Mouse (Mus musculus): ENCODE measurements around the gene Gata1. TPM values are rescaled to one million over a fixed set of nuclear protein-coding genes. Genes with fewer than 3 reads are reported as not detected.

Gata1 gene
- total and polyA plus RNA-seq, 3 experiments = 128 to 496 (median 385) TPM

DNA sequence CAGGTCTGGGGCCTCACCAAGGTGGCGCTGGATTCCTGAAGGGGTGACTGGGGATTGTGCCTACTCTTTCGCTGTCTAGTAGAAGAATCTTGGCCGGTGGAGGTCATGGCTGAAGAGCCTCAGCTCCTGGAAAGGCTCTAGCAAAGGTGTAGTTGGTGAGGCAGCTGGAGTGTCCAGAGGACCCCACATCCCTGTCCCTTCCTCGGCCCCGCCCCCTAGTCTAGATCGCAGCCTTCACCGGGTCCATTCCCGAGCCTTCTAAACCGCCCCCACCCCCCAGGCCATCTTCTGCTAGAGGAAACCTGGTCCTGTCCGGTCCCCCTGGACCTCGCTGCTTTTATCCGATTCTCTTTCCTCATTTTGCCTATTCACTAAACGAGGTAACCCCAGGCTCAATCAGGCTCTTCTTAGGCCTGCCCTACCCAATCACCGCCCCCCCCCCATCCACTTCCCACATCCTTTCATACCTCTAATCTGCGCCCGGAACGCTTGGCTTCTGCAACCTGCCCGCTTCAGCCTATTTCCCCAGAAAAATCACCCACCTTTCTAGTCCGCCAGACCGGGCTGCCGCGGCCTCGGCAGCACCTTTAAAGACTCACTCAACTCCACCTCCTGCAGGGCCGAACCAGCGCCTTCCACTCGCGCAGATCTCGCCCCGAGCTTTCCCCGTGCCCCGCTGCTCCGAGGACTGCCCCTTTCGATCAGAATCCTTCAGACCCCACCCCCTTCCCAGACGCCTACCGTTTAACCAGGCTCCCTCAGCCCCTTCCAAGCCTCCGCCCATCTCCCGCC lies 30.6 kb downstream of the Gata1 start, which contains the start of gene Hdac6 (continued):
- TF ChIP-seq POLR2A (IDR thresholded peaks at IDR 0.05; ENCODE audit: control insufficient read depth in 1 of 2, insufficient read depth in 1 of 2, low read depth in 1 of 2, low read length in 2 of 2, poor library complexity in 1 of 2) (peak; percentile 39 to 52; a peak in 2 of 4 replicates), GATA1 (IDR thresholded peaks at IDR 0.05; ENCODE audit: low read depth, low read length) (no peak), GABPA (IDR thresholded peaks at IDR 0.05; ENCODE audit: low read depth, low read length) (no peak)

DNA sequence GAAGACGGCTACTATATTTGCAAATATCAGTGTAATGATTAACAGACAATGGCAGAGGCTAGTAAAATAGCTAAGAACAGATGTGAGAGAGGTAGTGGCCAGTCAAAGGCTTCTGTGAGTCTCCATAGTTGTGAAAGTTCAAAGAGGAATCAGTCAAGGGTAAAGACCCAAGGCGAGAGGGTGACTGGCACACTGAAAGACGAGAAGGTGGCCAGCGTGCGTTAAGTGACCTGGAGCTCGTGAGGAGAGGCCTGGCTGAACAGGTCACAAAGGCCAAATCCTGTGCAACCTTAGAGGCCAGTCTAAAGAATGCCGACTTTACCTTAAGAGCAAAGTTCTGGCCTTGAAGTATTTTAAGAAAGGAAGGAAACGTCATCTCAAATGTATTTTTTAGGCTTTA lies 32.3 kb downstream of the Gata1 start:
- H3K4me1 ChIP-seq (ENCODE audit: control insufficient read depth in 1 of 2, insufficient read depth in 2 of 2, low read length in 2 of 2) = peaks cover 3 to 8% of the 10 kb centered on the region in 2 experiments; a peak in 3 of 4 replicates
- H3K9ac ChIP-seq (ENCODE audit: control insufficient read depth, low read depth, low read length, poor library complexity, severe bottlenecking) = no peak overlapping the region
- no peaks in the 10 kb centered on the region for H3K9me3 ChIP-seq (replicated peaks; ENCODE audit: insufficient read depth, low read length)
- TF ChIP-seq POLR2AphosphoS2 (IDR thresholded peaks at IDR 0.05; ENCODE audit: low read length) (no peak), ETS1 (IDR thresholded peaks at IDR 0.05; ENCODE audit: low read depth, low read length) (no peak), GABPA (IDR thresholded peaks at IDR 0.05; ENCODE audit: low read depth, low read length) (no peak), ZC3H11A (IDR thresholded peaks at IDR 0.05; ENCODE audit: low read depth, low read length) (no peak), GATA1 (IDR thresholded peaks at IDR 0.05; ENCODE audit: low read depth, low read length) (no peak), CTCF (IDR thresholded peaks at IDR 0.05 in 2 of 3, conservative IDR thresholded peaks at IDR 0.05 in 1 of 3; ENCODE audit: control insufficient read depth in 1 of 3, insufficient read depth in 1 of 3, low read depth in 2 of 3, low read length in 3 of 3, poor library complexity in 1 of 3, severe bottlenecking in 1 of 3) (no peak)
- H3K4me3 ChIP-seq (ENCODE audit: control insufficient read depth in 1 of 2, insufficient read depth in 1 of 2, low read depth in 2 of 2, low read length in 2 of 2) = no peak overlapping the region
- DNase-seq (ENCODE audit: low read depth, low spot score) = no peak
- peaks cover 0 to 4% of the 10 kb centered on the region in 2 experiments; a peak in 1 of 4 replicates for H3K36me3 ChIP-seq (ENCODE audit: control insufficient read depth in 1 of 2, insufficient read depth in 2 of 2, low read length in 2 of 2)
- H3K79me2 ChIP-seq (ENCODE audit: control insufficient read depth, insufficient read depth, low read length, poor library complexity) = no peaks in the 10 kb centered on the region
- H3K27ac ChIP-seq (ENCODE audit: control insufficient read depth, low read depth, low read length) = no peak overlapping the region
- H3K27me3 ChIP-seq (ENCODE audit: control insufficient read depth in 1 of 2, insufficient read depth in 2 of 2, low read length in 2 of 2) = no peaks in the 10 kb centered on the region

DNA sequence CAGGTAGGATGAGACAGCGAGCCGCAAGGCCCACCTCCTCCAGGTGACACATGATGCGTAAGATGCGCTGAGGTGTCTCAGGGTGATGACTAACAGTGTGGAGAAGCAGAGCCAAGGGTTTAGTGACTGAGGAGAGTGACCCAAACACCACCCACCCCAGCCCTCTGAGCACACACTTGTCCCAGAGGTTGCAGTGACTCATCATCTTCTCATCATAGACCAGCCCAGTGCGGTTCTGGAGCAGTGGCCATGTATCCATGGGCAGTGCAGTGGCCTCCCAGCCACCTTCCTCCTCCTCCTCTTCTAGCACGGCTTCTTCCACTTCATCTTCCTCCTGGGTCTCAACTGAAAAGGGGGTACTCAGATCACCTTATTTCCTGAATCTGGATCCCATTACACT lies 40.2 kb downstream of the Gata1 start:
- H3K27me3 ChIP-seq (ENCODE audit: control insufficient read depth in 1 of 2, insufficient read depth in 2 of 2, low read length in 2 of 2) = no peaks in the 10 kb centered on the region
- TF ChIP-seq HCFC1 (IDR thresholded peaks at IDR 0.05; ENCODE audit: low read depth, low read length) (no peak), SIN3A (IDR thresholded peaks at IDR 0.05; ENCODE audit: low read length) (no peak), TCF12 (IDR thresholded peaks at IDR 0.05; ENCODE audit: low read depth, low read length) (no peak), E2F4 (IDR thresholded peaks at IDR 0.05; ENCODE audit: borderline replicate concordance, low read depth, low read length) (no peak), SMC3 (IDR thresholded peaks at IDR 0.05; ENCODE audit: low read depth, low read length) (no peak), MAZ (IDR thresholded peaks at IDR 0.05; ENCODE audit: low read depth, low read length) (no peak), JUND (IDR thresholded peaks at IDR 0.05; ENCODE audit: low read depth, low read length) (no peak)
- H3K4me1 ChIP-seq (ENCODE audit: control insufficient read depth in 1 of 2, insufficient read depth in 2 of 2, low read length in 2 of 2) = no peaks in the 10 kb centered on the region
- no peaks in the 10 kb centered on the region for H3K36me3 ChIP-seq (ENCODE audit: control insufficient read depth in 1 of 2, insufficient read depth in 2 of 2, low read length in 2 of 2)
- H3K4me3 ChIP-seq (ENCODE audit: control insufficient read depth in 1 of 2, insufficient read depth in 1 of 2, low read depth in 2 of 2, low read length in 2 of 2) = no peak overlapping the region
- no peaks in the 10 kb centered on the region for H3K79me2 ChIP-seq (ENCODE audit: control insufficient read depth, insufficient read depth, low read length, poor library complexity)
- no peak overlapping the region for H3K27ac ChIP-seq (ENCODE audit: control insufficient read depth, low read depth, low read length)
- H3K9me3 ChIP-seq (replicated peaks; ENCODE audit: insufficient read depth, low read length) = no peaks in the 10 kb centered on the region
- no peak overlapping the region for H3K9ac ChIP-seq (ENCODE audit: control insufficient read depth, low read depth, low read length, poor library complexity, severe bottlenecking)
- DNase-seq (ENCODE audit: low read depth, low spot score) = no peak

All from MEL (cell line).